Mouse (Mus musculus) embryonic facial prominence, embryonic 15.5 days (tissue): ENCODE data around the gene Atp8b2. TPM values are rescaled to one million over a fixed set of nuclear protein-coding genes. Genes with fewer than 3 reads are reported as not detected.

Source experiments
- ATAC-seq: fragments of 200-750 bp; cut with Nextera tagmentation; 2 replicates; pipeline ENCODE4 v1.8.0; 2017; ENCODE audit warnings: low read depth, moderate TSS enrichment; ENCODE audit not compliant: insufficient number of reproducible peaks, low FRiP score, low TSS enrichment
- H3K27ac ChIP-seq: fragments of 300-500 bp; sonication (generic); replicated peaks from 2 replicates; pipeline ENCODE4 v1.5.1; 2015; ENCODE audit warnings: mild to moderate bottlenecking, inconsistent platforms
- H3K27me3 ChIP-seq: fragments of 300-500 bp; sonication (generic); 2 replicates; pipeline ENCODE4 v1.6.1; 2015; ENCODE audit warnings: inconsistent platforms
- H3K36me3 ChIP-seq: fragments of 300-500 bp; sonication (generic); 2 replicates; pipeline ENCODE4 v1.6.1; 2015; ENCODE audit warnings: mild to moderate bottlenecking, inconsistent platforms
- H3K4me1 ChIP-seq: fragments of 300-500 bp; sonication (generic); 2 replicates; pipeline ENCODE4 v1.6.1; 2015; ENCODE audit warnings: inconsistent platforms
- H3K4me2 ChIP-seq: fragments of 300-500 bp; sonication (generic); replicated peaks from 2 replicates; pipeline ENCODE4 v1.6.1; 2015; ENCODE audit warnings: mild to moderate bottlenecking, inconsistent platforms
- H3K4me3 ChIP-seq: fragments of 300-500 bp; sonication (generic); replicated peaks from 2 replicates; pipeline ENCODE4 v1.5.1; 2015; ENCODE audit warnings: mild to moderate bottlenecking, inconsistent platforms
- H3K9ac ChIP-seq: fragments of 300-500 bp; sonication (generic); 2 replicates; pipeline ENCODE4 v1.6.1; 2015; ENCODE audit warnings: inconsistent platforms
- H3K9me3 ChIP-seq: fragments of 300-500 bp; sonication (generic); replicated peaks from 2 replicates; pipeline ENCODE4 v1.6.1; 2016; ENCODE audit warnings: inconsistent platforms
- WGBS: fragments of 180-500 bp; shearing (Covaris S2); methylation state at CpG from one replicate; pipeline ENCODE4 v1.1.7; 2015; 5-methylcytosine and 5-hydroxymethylcytosine counted together
- polyA plus RNA-seq: library from polyadenylated mRNA; unstranded; fragments of >200 nt; fragmentation: Nextera tagmentation; extraction: Ambion mirVana; gene quantifications from 2 replicates; pipeline ENCODE4 v1.2.1, GENCODE M21; 2015

Atp8b2 gene
- 19.0 and 19.3 TPM in 2 replicates for polyA plus RNA-seq

- Histone ChIP-seq H3K36me3 (peaks cover 15% of the 10 kb centered on the region), H3K9me3 (no peaks in the 10 kb centered on the region), H3K9ac (peak within 1 kb of the TSS; percentile 89), H3K4me3 (peak within 1 kb of the TSS; percentile 96), H3K27ac (peak within 1 kb of the TSS; percentile 98), H3K4me2 (peak within 1 kb of the TSS; percentile 94), H3K4me1 (peaks cover 49% of the 10 kb centered on the region), H3K27me3 (no peaks in the 10 kb centered on the region)
- ATAC-seq: peak; percentile 81
- WGBS: under 1% methylated on average over 34 of the region's 35 CpGs
Measured at GRCm38 (mm10) chr3:89963221-89963763, at the start of gene Atp8b2. Atp8b2 (minus strand) TSS chr3:89963508.

GRCm38 (mm10) chr3:90010291-90010690 is 47.0 kb upstream of the Atp8b2 start:
- H3K4me2 ChIP-seq: no peak overlapping the region
- H3K9me3 ChIP-seq: no peaks in the 10 kb centered on the region
- no peak overlapping the region for H3K4me3 ChIP-seq
- no peaks in the 10 kb centered on the region for H3K4me1 ChIP-seq
- peaks cover 96% of the 10 kb centered on the region for H3K36me3 ChIP-seq
- 51% methylated on average over 2 of the region's 2 CpGs for WGBS
- H3K27me3 ChIP-seq: no peaks in the 10 kb centered on the region
- H3K27ac ChIP-seq: no peak overlapping the region
- ATAC-seq: no peak
- H3K9ac ChIP-seq: no peak overlapping the region

- H3K4me1 ChIP-seq: peaks cover 8% of the 10 kb centered on the region
- no peak overlapping the region for H3K27ac ChIP-seq
- H3K27me3 ChIP-seq: no peaks in the 10 kb centered on the region
- no peak overlapping the region for H3K9ac ChIP-seq
- H3K9me3 ChIP-seq: no peaks in the 10 kb centered on the region
- H3K4me2 ChIP-seq: no peak overlapping the region
- peaks cover 66% of the 10 kb centered on the region for H3K36me3 ChIP-seq
- 58% methylated on average over 3 of the region's 3 CpGs for WGBS
- no peak overlapping the region for H3K4me3 ChIP-seq
- no peak for ATAC-seq
Measured at GRCm38 (mm10) chr3:90004091-90004796, 40.9 kb upstream of the Atp8b2 start.

GRCm38 (mm10) chr3:89999830-90000229 is 36.5 kb upstream of the Atp8b2 start:
- peak overlapping the region; percentile 66; the same call in 1 of the 2 replicates for H3K4me2 ChIP-seq
- no peaks in the 10 kb centered on the region for H3K27me3 ChIP-seq
- no peak overlapping the region for H3K9ac ChIP-seq
- no peak for ATAC-seq
- 74% methylated on average over 4 of the region's 4 CpGs for WGBS
- H3K27ac ChIP-seq: peak overlapping the region; percentile 99
- H3K4me1 ChIP-seq: peaks cover 10% of the 10 kb centered on the region
- peaks cover 37% of the 10 kb centered on the region for H3K36me3 ChIP-seq
- H3K4me3 ChIP-seq: peak overlapping the region; percentile 74; the same call in 1 of the 2 replicates
- H3K9me3 ChIP-seq: no peaks in the 10 kb centered on the region

GRCm38 (mm10) chr3:89999090-89999489 is 35.8 kb upstream of the Atp8b2 start:
- Histone ChIP-seq H3K27ac (peak overlapping the region; percentile 99), H3K4me1 (peaks cover 10% of the 10 kb centered on the region), H3K4me2 (peak overlapping the region; percentile 66), H3K36me3 (peaks cover 43% of the 10 kb centered on the region), H3K4me3 (peak overlapping the region; percentile 74), H3K9me3 (no peaks in the 10 kb centered on the region), H3K27me3 (no peaks in the 10 kb centered on the region), H3K9ac (peak overlapping the region; percentile 90)
- WGBS: 6% methylated on average over 8 of the region's 8 CpGs
- peak; percentile 58 for ATAC-seq

GRCm38 (mm10) chr3:89998612-89999054 is 35.3 kb upstream of the Atp8b2 start, which contains the start of gene Hax1:
Hax1 (minus strand) TSS chr3:89998780.
- H3K4me3 ChIP-seq: peak within 1 kb of the TSS; percentile 74
- H3K36me3 ChIP-seq: peaks cover 45% of the 10 kb centered on the region
- peak within 1 kb of the TSS; percentile 66 for H3K4me2 ChIP-seq
- peaks cover 10% of the 10 kb centered on the region for H3K4me1 ChIP-seq
- peak within 1 kb of the TSS; percentile 99 for H3K27ac ChIP-seq
- ATAC-seq: peak; percentile 93
- H3K9ac ChIP-seq: peak within 1 kb of the TSS; percentile 90
- H3K27me3 ChIP-seq: no peaks in the 10 kb centered on the region
- no peaks in the 10 kb centered on the region for H3K9me3 ChIP-seq
- under 1% methylated on average over 26 of the region's 26 CpGs for WGBS

GRCm38 (mm10) chr3:89997791-89998495 is 34.6 kb upstream of the Atp8b2 start:
- no peaks in the 10 kb centered on the region for H3K9me3 ChIP-seq
- 3% methylated on average over 23 of the region's 23 CpGs for WGBS
- H3K4me1 ChIP-seq: peaks cover 10% of the 10 kb centered on the region
- H3K36me3 ChIP-seq: peaks cover 41% of the 10 kb centered on the region
- peak overlapping the region; percentile 99 for H3K27ac ChIP-seq
- ATAC-seq: peak; percentile 21; the same call in 1 of the 2 replicates
- H3K27me3 ChIP-seq: no peaks in the 10 kb centered on the region
- H3K4me2 ChIP-seq: peak overlapping the region; percentile 66
- peak overlapping the region; percentile 90 for H3K9ac ChIP-seq
- peak overlapping the region; percentile 74 for H3K4me3 ChIP-seq

- H3K9me3 ChIP-seq: no peaks in the 10 kb centered on the region
- no peak overlapping the region for H3K27ac ChIP-seq
- H3K4me1 ChIP-seq: peaks cover 10% of the 10 kb centered on the region
- WGBS: 90% methylated on average over 5 of the region's 5 CpGs
- no peak overlapping the region for H3K4me2 ChIP-seq
- H3K27me3 ChIP-seq: no peaks in the 10 kb centered on the region
- H3K4me3 ChIP-seq: no peak overlapping the region
- no peak overlapping the region for H3K9ac ChIP-seq
- ATAC-seq: no peak
- peaks cover 18% of the 10 kb centered on the region; the same call in 1 of the 2 replicates for H3K36me3 ChIP-seq
Measured at GRCm38 (mm10) chr3:89994807-89995515, 31.7 kb upstream of the Atp8b2 start.

GRCm38 (mm10) chr3:89987822-89988221 is 24.5 kb upstream of the Atp8b2 start:
- Histone ChIP-seq H3K36me3 (no peaks in the 10 kb centered on the region), H3K9me3 (no peaks in the 10 kb centered on the region), H3K4me3 (no peak overlapping the region), H3K9ac (no peak overlapping the region), H3K4me1 (no peaks in the 10 kb centered on the region), H3K27me3 (no peaks in the 10 kb centered on the region), H3K4me2 (no peak overlapping the region), H3K27ac (no peak overlapping the region)
- 93% methylated on average over 4 of the region's 4 CpGs for WGBS
- ATAC-seq: no peak

GRCm38 (mm10) chr3:89987211-89987610 is 23.9 kb upstream of the Atp8b2 start:
- no peak overlapping the region for H3K27ac ChIP-seq
- no peak overlapping the region for H3K4me2 ChIP-seq
- ATAC-seq: no peak
- H3K4me1 ChIP-seq: no peaks in the 10 kb centered on the region
- no peaks in the 10 kb centered on the region for H3K27me3 ChIP-seq
- WGBS: 53% methylated on average over 3 of the region's 3 CpGs
- H3K4me3 ChIP-seq: no peak overlapping the region
- no peak overlapping the region for H3K9ac ChIP-seq
- H3K36me3 ChIP-seq: no peaks in the 10 kb centered on the region
- no peaks in the 10 kb centered on the region for H3K9me3 ChIP-seq

GRCm38 (mm10) chr3:89982426-89982825 is 19.1 kb upstream of the Atp8b2 start:
- H3K4me2 ChIP-seq: no peak overlapping the region

More at GRCm38 (mm10) chr3:89982426-89982825, 19.1 kb upstream of the Atp8b2 start:
- Histone ChIP-seq H3K27me3 (no peaks in the 10 kb centered on the region), H3K27ac (no peak overlapping the region), H3K4me1 (no peaks in the 10 kb centered on the region), H3K36me3 (no peaks in the 10 kb centered on the region), H3K9me3 (no peaks in the 10 kb centered on the region), H3K9ac (no peak overlapping the region), H3K4me3 (no peak overlapping the region)
- WGBS: 74% methylated on average over 5 of the region's 5 CpGs
- no peak for ATAC-seq
